Mouse (Mus musculus) cerebellum, adult 9-11 months (tissue): ENCODE data around the gene Nup160.

Source experiments
- DNase-seq: peaks from one replicate; pipeline ENCODE4 v3.0.0; 2022

Gene Nup160

DNA sequence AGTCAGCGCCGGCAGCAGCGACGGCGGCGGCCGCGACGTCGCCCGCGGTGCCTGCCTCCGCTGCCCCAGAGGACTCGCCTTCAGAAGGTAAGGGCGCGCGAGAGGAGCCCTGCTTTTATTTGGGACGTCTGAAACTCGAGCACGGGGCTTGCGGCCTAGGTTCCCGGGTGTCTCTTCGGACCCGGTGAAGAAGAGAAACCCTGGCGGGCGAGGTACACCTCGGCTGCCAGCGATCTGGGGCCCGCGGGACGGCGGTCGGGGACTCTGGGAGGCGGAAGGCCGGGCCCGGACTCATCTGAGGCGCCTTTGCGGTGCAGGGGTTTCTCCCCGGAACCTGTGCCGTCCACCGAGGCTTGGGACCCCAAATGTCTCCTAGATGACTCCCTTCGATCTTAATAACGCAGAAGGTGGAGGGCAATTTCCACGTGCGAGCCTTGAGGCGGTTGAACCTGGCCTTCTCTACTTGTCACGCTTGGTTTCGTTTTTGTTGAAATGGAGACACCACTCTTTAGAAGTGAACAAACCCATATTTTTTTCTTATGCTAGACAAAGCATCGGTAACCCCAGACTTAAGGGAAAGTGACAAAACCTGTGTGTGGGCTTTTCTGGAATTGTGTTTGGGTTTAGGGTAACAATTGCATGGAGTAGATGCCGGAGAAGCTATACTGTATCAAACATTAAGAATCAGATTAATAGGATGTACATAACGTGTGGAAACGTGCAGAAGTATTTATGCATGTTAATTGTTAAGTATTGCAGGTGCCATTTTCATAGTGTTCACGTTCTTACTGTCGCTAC is 68.9 kb downstream of the Nup160 start:
- DNase-seq: no peak

DNA sequence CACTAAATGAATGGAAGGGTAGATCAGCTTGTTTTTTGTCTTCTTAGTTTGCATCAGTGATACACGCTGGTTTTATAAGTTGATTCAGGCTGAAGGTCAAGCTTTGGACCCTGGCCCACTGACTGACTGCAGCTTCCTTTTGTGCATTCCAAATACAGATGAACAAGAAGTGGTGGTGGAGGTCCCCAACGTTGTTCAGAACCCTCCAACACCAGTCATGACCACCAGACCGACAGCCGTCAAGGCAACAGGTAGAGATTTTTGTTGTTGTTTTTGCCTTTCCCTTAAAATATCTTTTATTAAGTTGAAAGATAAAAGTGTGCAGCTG is 69.5 kb downstream of the Nup160 start:
- DNase-seq: peak; percentile 37

DNA sequence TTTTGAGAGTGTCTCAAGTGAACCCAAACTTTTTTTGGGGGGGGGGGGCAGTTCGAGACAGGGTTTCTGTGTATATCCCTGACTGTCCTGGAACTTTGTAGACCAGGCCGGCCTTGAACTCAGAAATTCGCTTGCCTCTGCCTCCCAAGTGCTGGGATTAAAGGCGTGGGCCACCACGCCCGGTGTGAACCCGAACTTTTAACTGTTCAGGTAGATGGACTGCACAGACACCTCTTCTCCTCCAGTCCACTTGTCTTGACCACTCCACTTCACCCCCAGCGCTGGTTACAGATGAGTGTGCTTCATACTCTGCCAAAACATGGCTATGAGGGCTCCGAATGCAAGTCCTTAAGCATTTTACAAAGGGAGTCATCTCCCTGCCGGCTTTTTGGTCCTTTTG is 70.1 kb downstream of the Nup160 start:
- peak; percentile 39 for DNase-seq

DNA sequence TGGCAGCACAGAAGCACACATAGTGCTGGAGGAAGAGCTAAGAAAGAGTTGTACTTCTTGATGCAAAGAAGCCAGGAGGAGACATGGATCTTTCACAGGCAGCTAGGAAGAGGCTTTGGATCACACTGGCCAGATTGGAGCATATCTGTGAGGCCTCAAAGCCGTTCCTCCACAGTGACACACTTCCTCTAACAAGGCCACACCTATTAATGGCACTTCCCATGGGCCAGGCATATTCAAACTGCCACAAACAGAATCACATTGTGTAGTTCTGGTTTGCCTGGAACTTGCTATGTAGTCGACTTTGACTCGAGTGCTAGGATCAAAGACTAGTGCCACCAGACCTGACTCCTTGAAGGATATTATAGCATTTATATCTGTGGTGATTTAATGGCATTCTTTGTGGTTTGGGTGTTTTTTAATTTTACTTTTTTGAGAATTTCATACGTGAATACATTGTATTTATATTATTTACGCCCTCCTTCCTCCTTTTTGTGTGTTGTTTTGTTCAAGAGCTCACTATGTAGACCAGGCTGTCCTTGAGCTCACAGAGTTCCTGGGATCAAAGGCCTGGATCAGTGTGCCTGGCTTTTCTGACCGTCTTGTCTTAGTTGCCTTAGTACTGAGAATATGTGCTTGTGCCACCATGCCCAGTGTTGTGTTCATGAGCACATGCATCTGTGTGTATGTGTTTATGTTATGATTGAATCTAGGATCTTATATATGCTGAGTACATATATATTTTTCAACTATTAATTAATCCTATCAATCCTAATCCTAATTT is 72.9 kb downstream of the Nup160 start:
- no peak for DNase-seq

DNA sequence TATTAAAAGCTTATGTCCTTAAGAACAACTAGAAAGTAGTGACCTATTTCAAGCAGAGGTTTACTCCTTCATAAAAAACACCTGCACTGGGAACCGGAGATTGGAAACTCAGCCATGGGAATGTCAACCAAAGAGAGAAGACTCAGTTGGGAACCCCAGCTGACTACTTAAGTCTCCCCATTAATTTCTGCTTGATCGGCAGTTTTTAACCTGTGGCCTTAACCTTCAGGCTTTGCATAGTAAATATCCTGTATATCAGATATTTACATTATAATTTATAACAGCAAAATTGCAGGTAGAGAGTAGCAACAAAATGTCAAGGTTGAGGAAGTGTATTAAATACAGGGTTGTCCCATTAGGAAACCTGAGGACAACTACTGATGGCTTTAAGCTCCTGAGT is 76.5 kb downstream of the Nup160 start:
- DNase-seq: no peak

DNA sequence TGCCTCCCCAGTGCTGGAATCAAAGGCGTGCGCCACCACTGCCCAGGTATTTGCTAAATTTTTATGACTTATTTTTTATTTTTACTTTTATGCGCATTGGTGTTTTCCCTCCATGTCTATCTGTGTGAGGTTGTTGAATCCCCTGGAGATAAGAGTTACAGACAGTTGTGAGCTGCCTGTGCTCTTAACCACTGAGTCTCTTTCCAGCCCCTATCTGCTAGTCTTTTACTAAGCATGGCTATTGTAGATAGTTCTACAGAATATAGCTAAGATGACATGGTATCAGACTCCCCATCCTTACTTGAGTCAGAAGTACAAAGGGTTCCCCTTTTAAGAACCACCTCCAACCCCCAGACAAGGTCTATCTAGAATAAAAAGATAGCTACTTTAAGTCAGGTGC is 77.2 kb downstream of the Nup160 start:
- DNase-seq: no peak

DNA sequence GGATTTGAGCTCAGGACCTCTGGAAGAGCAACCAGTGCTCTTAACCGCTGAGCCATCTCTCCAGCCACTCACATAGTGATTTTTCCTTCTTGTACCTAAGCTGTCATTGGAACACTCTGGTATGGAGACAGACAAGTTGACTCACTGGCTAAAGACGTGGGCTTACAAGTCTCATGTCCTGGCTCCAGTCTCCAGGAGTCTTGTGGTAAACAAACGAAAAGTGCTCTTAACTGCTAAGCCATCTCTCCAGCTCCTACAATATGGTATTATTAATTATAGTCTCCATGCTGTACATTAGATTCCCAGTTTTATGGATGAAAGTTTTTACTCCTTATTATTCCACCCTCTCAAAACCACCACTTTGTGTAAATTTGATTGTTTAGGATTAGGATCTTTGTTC is 88.1 kb downstream of the Nup160 start:
- no peak for DNase-seq

DNA sequence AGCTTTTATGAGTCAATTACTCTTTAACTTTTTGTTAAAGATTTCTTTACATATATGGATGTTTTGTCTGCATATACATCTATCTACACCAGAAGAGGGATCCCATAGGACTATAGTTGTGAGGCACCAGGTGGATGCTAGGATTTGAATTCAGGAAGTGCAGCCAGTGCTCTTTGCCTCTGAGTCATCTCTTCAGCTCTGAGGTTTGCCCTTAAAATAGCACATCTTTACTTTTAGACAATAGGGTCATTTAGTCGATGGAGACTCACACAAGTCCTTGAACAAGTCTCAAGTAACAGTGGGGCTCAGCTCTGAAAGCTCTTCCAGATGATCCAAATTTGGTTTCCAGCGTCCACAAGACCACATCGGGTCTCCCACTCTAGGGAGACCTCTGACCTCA is 104.3 kb downstream of the Nup160 start:
- DNase-seq: no peak

DNA sequence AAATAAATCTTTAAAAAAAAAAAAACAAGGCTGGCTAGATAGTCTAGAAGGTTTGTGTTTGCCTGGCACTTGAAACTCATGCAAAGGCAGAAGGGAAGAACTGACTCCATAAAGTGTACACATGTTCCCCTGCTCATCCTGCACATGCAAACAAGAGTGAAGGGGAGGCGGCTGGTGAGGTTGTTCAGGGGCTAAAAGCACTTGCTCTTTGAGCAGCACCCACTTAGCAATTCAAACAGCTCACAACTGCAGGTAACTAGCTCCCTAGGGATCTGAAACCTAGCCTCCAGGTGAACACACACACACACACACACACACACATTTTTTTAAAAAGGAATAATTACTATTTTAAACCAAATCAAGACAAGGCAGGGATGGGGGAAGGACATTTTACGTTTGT is 104.9 kb downstream of the Nup160 start:
- DNase-seq: no peak

DNA sequence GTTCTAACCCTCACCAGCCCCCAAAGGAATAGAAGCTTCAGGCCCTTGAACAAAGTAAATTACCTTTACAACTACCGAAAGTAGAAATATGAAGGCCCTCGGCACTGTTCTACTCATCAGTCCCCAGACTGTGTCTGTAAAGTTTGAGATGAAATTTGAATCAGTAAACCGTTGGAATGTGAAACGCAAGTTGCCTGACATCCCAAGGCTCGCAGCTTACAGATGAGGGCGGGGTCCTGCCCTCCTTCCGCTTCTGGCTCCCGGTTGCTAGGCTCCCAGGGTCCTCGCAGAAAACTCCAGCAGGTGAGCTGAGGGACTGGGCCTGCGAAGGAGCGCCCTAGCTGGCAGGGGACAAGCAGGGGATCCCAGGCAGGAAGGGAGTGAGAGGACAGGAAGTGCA is 105.4 kb downstream of the Nup160 start, which contains the start of gene Agbl2:
Gene Agbl2, plus strand, starts transcription at position 270 of the 400 bp plus-strand sequence.
- peak; percentile 53 for DNase-seq

DNA sequence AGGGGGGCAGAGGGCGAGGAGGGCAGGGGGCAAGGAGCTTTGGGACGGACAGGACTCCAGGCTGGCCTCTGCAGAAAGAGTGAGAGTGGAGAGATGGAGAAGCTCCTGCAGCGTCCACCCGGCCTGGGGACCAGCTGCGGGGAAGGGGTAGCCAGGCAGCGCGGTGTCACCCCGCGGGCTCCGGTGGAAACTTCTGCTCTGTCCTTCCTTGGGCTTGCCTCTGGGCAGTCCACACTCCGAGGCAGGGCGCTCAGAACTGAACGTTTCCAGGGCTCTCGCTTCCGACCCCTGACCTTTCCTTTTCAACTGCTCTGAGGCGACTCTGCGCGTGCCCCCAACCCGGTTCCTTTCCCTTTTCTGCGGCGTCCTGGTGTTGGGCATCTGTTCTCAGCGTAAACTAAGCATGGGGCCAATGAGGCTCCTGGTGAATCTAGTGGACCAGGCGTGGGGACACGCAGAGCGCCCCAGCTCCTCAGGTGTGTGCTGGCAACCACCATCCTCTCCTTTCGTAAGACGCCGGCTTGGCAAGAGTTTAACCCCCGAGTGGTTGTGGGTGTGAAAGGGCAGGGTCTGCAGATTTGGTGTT is 106.0 kb downstream of the Nup160 start:
- DNase-seq: peak; percentile 56
